26 mouse cellular contexts compared by ENCODE assay signal in genomic region chr9:64938535-64938934, GRCm38 (mm10). TPM values are rescaled to one million over a fixed set of nuclear protein-coding genes. Genes with fewer than 3 reads are reported as not detected.
DNase-seq lines count a peak whose midpoint lies in the region; ATAC-seq and TF ChIP-seq lines count a peak whose summit lies in the region.
"Had no signal": no experiment of that assay in that cellular context is flagged by ENCODE, and none has a peak within 500 bp of the region (broad histone marks: within the 10 kb centered on the region; RNA-seq: fewer than 3 reads in every experiment).

No protein-coding gene starts in this region.

- no peaks in the 10 kb centered on the region for H3K9me3 ChIP-seq in MEL (replicated peaks; ENCODE audit: insufficient read depth, low read length)
- no peaks in the 10 kb centered on the region for H3K9me3 ChIP-seq in liver, embryonic 16.5 days (replicated peaks; ENCODE audit: control insufficient read depth, low read length)
- H3K9me3 ChIP-seq: limb, embryonic 13.5 days; midbrain, embryonic 10.5 days had no signal

- peak; percentile 69 to 80; a peak in 3 of 4 replicates for TF ChIP-seq EP300 in MEL (IDR thresholded peaks at IDR 0.05; ENCODE audit: low read depth in 1 of 2, low read length in 2 of 2)

- H3K4me2 ChIP-seq in liver, embryonic 16.5 days (ENCODE audit: low read depth, low read length): peak overlapping the region; percentile 49
- H3K4me2 ChIP-seq: heart, embryonic 11.5 days; hindbrain, embryonic 14.5 days; limb, embryonic 13.5 days; lung, embryonic 14.5 days had no signal

- peak overlapping the region; percentile 55 for H3K9ac ChIP-seq in MEL (ENCODE audit: control insufficient read depth, low read depth, low read length, poor library complexity, severe bottlenecking)
- H3K9ac ChIP-seq in liver, embryonic 16.5 days (ENCODE audit: low read depth, low read length): 0 out of 2 replicates have a peak overlapping the region, but pooled peaks have one; percentile 13
- H3K9ac ChIP-seq: forebrain, postnatal 0 days; hindbrain, embryonic 14.5 days; limb, embryonic 13.5 days; lung, embryonic 14.5 days had no signal

- WGBS in liver, embryonic 16.5 days (ENCODE audit: insufficient replicate concordance): 17% methylated on average over 5 of the region's 5 CpGs

- no peak; the same call in 1 of the 2 replicates for TF ChIP-seq RAD21 in MEL (IDR thresholded peaks at IDR 0.05; ENCODE audit: low read depth, low read length)

- no peak for TF ChIP-seq POLR2A in MEL (IDR thresholded peaks at IDR 0.05; ENCODE audit: control insufficient read depth in 1 of 2, insufficient read depth in 1 of 2, low read depth in 1 of 2, low read length in 2 of 2, poor library complexity in 1 of 2)

- peak; percentile 56 for DNase-seq in heart, adult 11 months
- no peak for DNase-seq in heart, postnatal 14 days
- DNase-seq in MEL (ENCODE audit: low read depth, low spot score): peak; percentile 87
- peak; percentile 64 for DNase-seq in liver
- no peak for DNase-seq in adrenal gland, postnatal 14 days
- DNase-seq in layer of hippocampus, adult 8-10 months (ENCODE audit: low spot score in 2 of 2): no peak
- no peak for DNase-seq in gastrocnemius, postnatal 25 days
- DNase-seq: adrenal gland, adult 2 months; cerebellum, adult 18-20 months; cerebellum, postnatal 25 days; forebrain, postnatal 0 days; gastrocnemius, postnatal 36 days; kidney, adult 8-10 months; kidney, postnatal 10 days; right cerebral cortex, postnatal 4 days; thymus, postnatal 14 days had no signal

- peak overlapping the region; percentile 47 to 50 for H3K4me3 ChIP-seq in MEL (ENCODE audit: control insufficient read depth in 1 of 2, insufficient read depth in 1 of 2, low read depth in 2 of 2, low read length in 2 of 2)
- H3K4me3 ChIP-seq in liver, embryonic 16.5 days (ENCODE audit: low read depth, low read length): peak overlapping the region; percentile 5; the same call in 1 of the 2 replicates
- H3K4me3 ChIP-seq: limb, embryonic 13.5 days; midbrain, embryonic 10.5 days had no signal

- H3K4me1 ChIP-seq in MEL (ENCODE audit: control insufficient read depth in 1 of 2, insufficient read depth in 2 of 2, low read length in 2 of 2): peaks cover 12 to 43% of the 10 kb centered on the region in 2 experiments; a peak in 3 of 4 replicates
- peaks cover 34% of the 10 kb centered on the region for H3K4me1 ChIP-seq in liver, embryonic 16.5 days (ENCODE audit: control insufficient read depth, low read depth, low read length)

- no peaks in the 10 kb centered on the region for H3K27me3 ChIP-seq in MEL (ENCODE audit: control insufficient read depth in 1 of 2, insufficient read depth in 2 of 2, low read length in 2 of 2)
- H3K27me3 ChIP-seq in liver, embryonic 16.5 days (ENCODE audit: control insufficient read depth, insufficient read depth, low read depth, low read length): no peaks in the 10 kb centered on the region; the same call in 1 of the 2 replicates

- no peak for TF ChIP-seq CTCF in MEL (IDR thresholded peaks at IDR 0.05 in 2 of 3, conservative IDR thresholded peaks at IDR 0.05 in 1 of 3; ENCODE audit: control insufficient read depth in 1 of 3, insufficient read depth in 1 of 3, low read depth in 2 of 3, low read length in 3 of 3, poor library complexity in 1 of 3, severe bottlenecking in 1 of 3)

- intact Hi-C loops in heart, postnatal 14 days (cut with DNase I): no loop called here

- peak; percentile 39 for ATAC-seq in liver, embryonic 16.5 days (ENCODE audit: low read depth)
- ATAC-seq: forebrain, postnatal 0 days; inflammation-experienced regulatory T-cells, adult 6 months had no signal

- peak overlapping the region; percentile 76 for H3K27ac ChIP-seq in MEL (ENCODE audit: control insufficient read depth, low read depth, low read length)
- H3K27ac ChIP-seq in liver, embryonic 16.5 days (ENCODE audit: low read length): peak overlapping the region; percentile 46
- H3K27ac ChIP-seq: hindbrain, embryonic 14.5 days; limb, embryonic 13.5 days; midbrain, embryonic 10.5 days had no signal

- H3K36me3 ChIP-seq in MEL (ENCODE audit: control insufficient read depth in 1 of 2, insufficient read depth in 2 of 2, low read length in 2 of 2): peaks cover 0 to 16% of the 10 kb centered on the region in 2 experiments; a peak in 2 of 4 replicates
- no peaks in the 10 kb centered on the region for H3K36me3 ChIP-seq in liver, embryonic 16.5 days (ENCODE audit: control insufficient read depth, insufficient read depth)
- H3K36me3 ChIP-seq: limb, embryonic 13.5 days; midbrain, embryonic 10.5 days had no signal

- H3K79me2 ChIP-seq in MEL (ENCODE audit: control insufficient read depth, insufficient read depth, low read length, poor library complexity): no peaks in the 10 kb centered on the region

TF ChIP-seq in MEL, 35 proteins besides CTCF, POLR2A, EP300 and RAD21 (continues in another document):
- TF ChIP-seq GABPA (IDR thresholded peaks at IDR 0.05; ENCODE audit: low read depth, low read length) (no peak), MXI1 (IDR thresholded peaks at IDR 0.05; ENCODE audit: low read depth, low read length) (peak; percentile 90), MYB (IDR thresholded peaks at IDR 0.05; ENCODE audit: low read depth, low read length) (no peak), BHLHE40 (IDR thresholded peaks at IDR 0.05; ENCODE audit: borderline replicate concordance, low read depth, low read length) (peak; percentile 87), TCF12 (IDR thresholded peaks at IDR 0.05; ENCODE audit: low read depth, low read length) (peak; percentile 85), TBP (IDR thresholded peaks at IDR 0.05; ENCODE audit: low read depth, low read length) (no peak), ETS1 (IDR thresholded peaks at IDR 0.05; ENCODE audit: low read depth, low read length) (peak; percentile 89), GATA1 (IDR thresholded peaks at IDR 0.05; ENCODE audit: low read depth, low read length) (peak; percentile 81), USF2 (IDR thresholded peaks at IDR 0.05; ENCODE audit: borderline replicate concordance in 1 of 2, insufficient read depth in 1 of 2, low read depth in 1 of 2, low read length in 2 of 2) (no peak), RCOR1 (IDR thresholded peaks at IDR 0.05; ENCODE audit: low read depth, low read length) (peak; percentile 55), MAFK (IDR thresholded peaks at IDR 0.05; ENCODE audit: borderline replicate concordance, low read depth, low read length) (peak; percentile 43; the same call in 1 of the 2 replicates), E2F4 (IDR thresholded peaks at IDR 0.05; ENCODE audit: borderline replicate concordance, low read depth, low read length) (no peak), POLR2AphosphoS2 (IDR thresholded peaks at IDR 0.05; ENCODE audit: low read length) (no peak), SIN3A (IDR thresholded peaks at IDR 0.05; ENCODE audit: low read length) (peak; percentile 76), UBTF (IDR thresholded peaks at IDR 0.05; ENCODE audit: borderline replicate concordance, insufficient read depth, low read depth, low read length) (no peak), ZC3H11A (IDR thresholded peaks at IDR 0.05; ENCODE audit: low read depth, low read length) (no peak), CHD1 (IDR thresholded peaks at IDR 0.05; ENCODE audit: low read depth, low read length) (peak; percentile 56; the same call in 1 of the 2 replicates), JUND (IDR thresholded peaks at IDR 0.05; ENCODE audit: low read depth, low read length) (no peak), ZMIZ1 (IDR thresholded peaks at IDR 0.05; ENCODE audit: low read depth, low read length) (no peak), MYC (IDR thresholded peaks at IDR 0.05; ENCODE audit: low read depth, low read length) (peak; percentile 72; the same call in 1 of the 2 replicates), CHD2 (IDR thresholded peaks at IDR 0.05; ENCODE audit: low read length) (no peak), ZKSCAN1 (IDR thresholded peaks at IDR 0.05; ENCODE audit: low read depth, low read length) (no peak), MAX (IDR thresholded peaks at IDR 0.05; ENCODE audit: low read length) (peak; percentile 76), USF1 (IDR thresholded peaks at IDR 0.05; ENCODE audit: low read depth, low read length) (peak; percentile 31; the same call in 1 of the 2 replicates), HCFC1 (IDR thresholded peaks at IDR 0.05; ENCODE audit: low read depth, low read length) (no peak), ZNF384 (IDR thresholded peaks at IDR 0.05; ENCODE audit: low read depth, low read length) (no peak), TAL1 (IDR thresholded peaks at IDR 0.05; ENCODE audit: low read length) (peak; percentile 89), NELFE (IDR thresholded peaks at IDR 0.05; ENCODE audit: low read depth, low read length) (no peak; the same call in 1 of the 2 replicates), NRF1 (IDR thresholded peaks at IDR 0.05; ENCODE audit: insufficient read depth, low read depth, low read length, poor library complexity, severe bottlenecking) (no peak), KAT2A (conservative IDR thresholded peaks at IDR 0.05; ENCODE audit: low read depth, low read length) (no peak), POLR2AphosphoS5 (IDR thresholded peaks at IDR 0.05; ENCODE audit: borderline replicate concordance, low read depth, low read length) (no peak), MAZ (IDR thresholded peaks at IDR 0.05; ENCODE audit: low read depth, low read length) (no peak), ELF1 (IDR thresholded peaks at IDR 0.05; ENCODE audit: low read depth, low read length) (no peak)

RNA-seq across cellular contexts. Expression of gene Slc24a1, which starts 12.9 kb away (rescaled TPM):
- total RNA-seq in heart, postnatal 14 days (2021): under 1 TPM; 0.14 to 0.15 TPM
- total RNA-seq in MEL (2012; rRNA removed): not detected in 2 replicates
- under 1 TPM in 1 of 2 experiments, not detected in 1; 0.07 TPM for polyA plus RNA-seq in MEL (2012; ENCODE audit: insufficient read depth in 1 of 2, insufficient read length in 2 of 2, low read depth in 1 of 2, low replicate concordance in 2 of 2, missing spikeins in 1 of 2)
- 0.05 and 0.07 TPM in 2 replicates for polyA plus RNA-seq in liver, embryonic 16.5 days (2015; fragmentation: Nextera tagmentation; extraction: Ambion mirVana)
- 0.07 and 0.15 TPM in 2 replicates for total RNA-seq in adrenal gland, postnatal 14 days (2021)
- total RNA-seq in layer of hippocampus, adult 8-10 months (2022): under 1 TPM; 0.08 to 0.30 (median 0.15) TPM
- not detected for total RNA-seq in gastrocnemius, postnatal 25 days (2021)
- total RNA-seq: adrenal gland, adult 2 months; midbrain, postnatal 0 days had no signal
- polyA plus RNA-seq: adrenal gland, adult 2 months; embryonic facial prominence, embryonic 14.5 days; stomach, embryonic 14.5 days had no signal

RNA-seq across cellular contexts. Expression of gene Ints14, which starts 22.2 kb away (rescaled TPM):
- total RNA-seq in heart, postnatal 14 days (2021): 10 to 100 TPM; 17.8 to 19.4 TPM
- 35.9 and 37.9 TPM in 2 replicates for total RNA-seq in MEL (2012; rRNA removed)
- 10 to 100 TPM in 1 of 2 experiments, not detected in 1; 54.1 TPM for polyA plus RNA-seq in MEL (2012; ENCODE audit: insufficient read depth in 1 of 2, insufficient read length in 2 of 2, low read depth in 1 of 2, low replicate concordance in 2 of 2, missing spikeins in 1 of 2)
- 19.1 and 20.9 TPM in 2 replicates for polyA plus RNA-seq in liver, embryonic 16.5 days (2015; fragmentation: Nextera tagmentation; extraction: Ambion mirVana)
- 27.2 and 30.1 TPM in 2 replicates for total RNA-seq in adrenal gland, postnatal 14 days (2021)
- 10 to 100 TPM; 19.3 to 22.6 (median 20.1) TPM for total RNA-seq in layer of hippocampus, adult 8-10 months (2022)
- 10 to 100 TPM; 15.3 to 17.8 TPM for total RNA-seq in gastrocnemius, postnatal 25 days (2021)

Comparison
In these comparisons a context has a peak if more than half of its experiments do, and no peak if none do; other contexts are left out.
1. DNase-seq: peak in heart, adult 11 months (single experiment), MEL (single experiment) and liver (single experiment); none in heart, postnatal 14 days (0 of 2), adrenal gland, postnatal 14 days (single experiment), layer of hippocampus, adult 8-10 months (0 of 2) and gastrocnemius, postnatal 25 days (single experiment).